Mouse (Mus musculus) frontal cortex, postnatal 36 days (tissue): ENCODE results near the gene Srgap3.

Experiments
- DNase-seq, 2 experiments: peaks; one replicate each; pipeline ENCODE4 v3.0.0; 2022; ENCODE audit warnings: low spot score in 2 of 2

Srgap3 gene

GRCm38 (mm10) chr6:112688033-112688432, 259.0 kb downstream of the Srgap3 start:
- DNase-seq: no peak

- no peak for DNase-seq
Observed at GRCm38 (mm10) chr6:112686485-112686884, 260.6 kb downstream of the Srgap3 start.

GRCm38 (mm10) chr6:112684065-112684464, 263.0 kb downstream of the Srgap3 start:
- DNase-seq: no peak
